Mouse (Mus musculus) spleen, adult 2 months (tissue): Measurements from ENCODE around the gene Irx3.

ENCODE experiments used
- CTCF ChIP-seq: fragments of 200-500 bp; IDR thresholded peaks from 2 replicates; pipeline ENCODE4 v1.5.1; 2011; ENCODE audit warnings: mild to moderate bottlenecking, inconsistent platforms; ENCODE audit not compliant: insufficient read depth, insufficient read length, insufficient replicate concordance; ENCODE audit errors: extremely low read depth
- POLR2A ChIP-seq: fragments of 200-500 bp; IDR thresholded peaks from 2 replicates; pipeline ENCODE4 v1.6.1; 2011; ENCODE audit warnings: low read depth, low read length, inconsistent platforms

- no peak for TF ChIP-seq CTCF
- no peak for TF ChIP-seq POLR2A
Measured at GRCm38 (mm10) chr8:91806084-91806719, 4.3 kb upstream of the Irx3 start.
